Mouse (Mus musculus) midbrain, postnatal 0 days (tissue): ENCODE measurements at regions not wholly inside any gene's neighbourhood (a gene's known extent, or its start where the extent isn't known, plus 50 kb on each side); places are given as distances from the start of the nearest gene placed in this dataset.

Experiments used
- ATAC-seq: fragments of 200-750 bp; cut with Nextera tagmentation; 2 replicates; pipeline ENCODE4 v1.8.0; 2017; ENCODE audit warnings: moderate number of reproducible peaks, mild to moderate bottlenecking, moderate TSS enrichment, moderate library complexity; ENCODE audit not compliant: low FRiP score
- DNase-seq: peaks from one replicate; pipeline ENCODE4 v3.0.0-alpha.2; 2015; ENCODE audit warnings: low spot score
- H3K27ac ChIP-seq: fragments of 300-500 bp; sonication (generic); 2 replicates; pipeline ENCODE4 v1.5.1; 2014; ENCODE audit warnings: low read depth, mild to moderate bottlenecking, low read length, mixed read lengths
- H3K27me3 ChIP-seq: fragments of 300-500 bp; sonication (generic); 2 replicates; pipeline ENCODE4 v1.6.1; 2014; ENCODE audit warnings: low read length, control low read depth, mixed read lengths; ENCODE audit not compliant: insufficient read depth
- H3K36me3 ChIP-seq: fragments of 300-500 bp; sonication (generic); 2 replicates; pipeline ENCODE4 v1.6.1; 2014; ENCODE audit warnings: low read length, control low read depth, mixed read lengths; ENCODE audit not compliant: insufficient read depth
- H3K4me1 ChIP-seq: fragments of 300-500 bp; sonication (generic); 2 replicates; pipeline ENCODE4 v1.6.1; 2014; ENCODE audit warnings: mild to moderate bottlenecking, control low read depth, antibody characterized with exemption, low read length, mixed read lengths; ENCODE audit not compliant: insufficient read depth
- H3K4me2 ChIP-seq: fragments of 300-500 bp; sonication (generic); 2 replicates; pipeline ENCODE4 v1.6.1; 2014; ENCODE audit warnings: low read depth, mild to moderate bottlenecking, low read length, mixed read lengths; ENCODE audit not compliant: poor library complexity, severe bottlenecking
- H3K4me3 ChIP-seq: fragments of 300-500 bp; sonication (generic); 2 replicates; pipeline ENCODE4 v1.5.1; 2014; ENCODE audit warnings: low read depth, mild to moderate bottlenecking, low read length, moderate library complexity
- H3K9ac ChIP-seq: fragments of 300-500 bp; sonication (generic); replicated peaks from 2 replicates; pipeline ENCODE4 v1.6.1; 2014; ENCODE audit warnings: mild to moderate bottlenecking, low read length, moderate library complexity, mixed read lengths; ENCODE audit not compliant: poor library complexity, severe bottlenecking
- H3K9me3 ChIP-seq: fragments of 300-500 bp; sonication (generic); 2 replicates; pipeline ENCODE4 v1.6.1; 2016; ENCODE audit warnings: low read length, control low read depth
- CTCF ChIP-seq: IDR thresholded peaks from 2 replicates; pipeline ENCODE4 v1.5.1; 2016; ENCODE audit warnings: antibody characterized with exemption, mild to moderate bottlenecking
- WGBS: fragments of 180-500 bp; shearing (Covaris S2); extraction: QIAGEN DNeasy Blood & Tissue Kit; methylation state at CpG from one replicate; pipeline ENCODE4 v1.1.7; 2014; 5-methylcytosine and 5-hydroxymethylcytosine counted together

DNA sequence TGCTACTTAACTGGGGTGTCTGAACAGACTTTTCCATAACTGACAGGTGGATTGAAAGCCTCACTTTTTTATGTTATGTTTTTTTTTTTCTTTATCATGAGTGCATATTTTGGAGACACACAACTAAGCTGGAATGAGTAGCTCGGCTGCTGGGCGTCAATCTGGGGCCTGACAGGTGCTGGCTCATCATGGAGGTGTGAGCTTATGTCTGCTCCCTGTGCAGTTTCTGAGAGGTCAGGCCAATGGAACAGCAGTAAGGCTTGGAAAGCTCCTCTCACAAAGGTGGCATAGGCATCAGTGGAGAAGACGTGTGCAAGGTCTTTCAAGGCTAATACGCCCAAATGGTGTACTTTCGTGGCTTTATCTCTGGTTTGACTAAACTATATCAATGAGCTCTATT, 738.2 kb downstream of the Speer2 start:
- no peaks in the 10 kb centered on the region for H3K36me3 ChIP-seq
- H3K4me3 ChIP-seq, result no peak overlapping the region
- no peaks in the 10 kb centered on the region for H3K9me3 ChIP-seq
- no peak for TF ChIP-seq CTCF
- H3K27me3 ChIP-seq, result no peaks in the 10 kb centered on the region
- no peak overlapping the region for H3K27ac ChIP-seq
- ATAC-seq, result no peak
- no peak for DNase-seq
- no peak overlapping the region for H3K4me2 ChIP-seq
- 95% methylated on average over 5 of the region's 5 CpGs for WGBS
- H3K9ac ChIP-seq, result no peak overlapping the region
- no peaks in the 10 kb centered on the region for H3K4me1 ChIP-seq

DNA sequence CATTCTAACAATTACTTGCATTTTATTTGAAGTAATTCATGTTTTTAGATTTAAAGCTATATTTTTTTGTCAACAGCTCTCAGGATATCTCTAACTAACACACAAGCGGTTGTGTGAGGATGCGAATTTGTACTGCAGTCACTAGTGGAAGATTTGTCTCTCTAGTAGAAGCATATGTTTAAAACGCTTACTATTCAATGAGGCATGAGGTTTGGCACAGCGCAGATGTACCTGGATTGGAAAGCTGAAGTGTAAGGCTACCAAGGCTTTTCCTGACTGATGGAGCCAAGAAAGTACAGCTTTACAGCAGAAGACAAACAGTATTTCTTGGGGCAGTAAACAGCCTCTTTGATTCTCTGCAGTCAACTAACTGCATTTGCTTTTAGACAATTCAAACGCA, 758.2 kb downstream of the Speer2 start:
- no peak overlapping the region for H3K27ac ChIP-seq
- no peak overlapping the region for H3K4me3 ChIP-seq
- H3K27me3 ChIP-seq, result no peaks in the 10 kb centered on the region
- peak; percentile 5 for DNase-seq
- TF ChIP-seq CTCF, result no peak
- no peaks in the 10 kb centered on the region for H3K9me3 ChIP-seq
- 95% methylated on average over 5 of the region's 5 CpGs for WGBS
- no peaks in the 10 kb centered on the region for H3K36me3 ChIP-seq
- no peaks in the 10 kb centered on the region for H3K4me1 ChIP-seq
- H3K9ac ChIP-seq, result no peak overlapping the region
- no peak overlapping the region for H3K4me2 ChIP-seq
- no peak for ATAC-seq

DNA sequence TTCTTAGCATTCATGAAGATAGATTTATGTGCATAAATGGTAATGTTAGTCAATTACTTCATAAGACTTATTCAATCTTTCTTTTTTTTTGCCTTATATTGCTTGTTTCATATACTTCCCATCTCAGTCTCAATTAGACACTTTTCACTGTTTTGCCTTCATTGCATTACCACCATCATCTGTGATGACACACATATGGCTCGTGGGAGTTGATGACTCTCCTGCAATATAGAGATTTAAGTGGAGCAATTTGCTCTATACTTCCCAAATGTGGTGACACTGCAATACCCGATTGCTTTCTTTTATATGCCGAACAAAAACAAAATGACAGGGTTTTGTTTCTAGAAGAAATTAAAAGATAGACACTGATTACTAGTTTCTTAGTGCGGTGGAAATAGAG, 770.5 kb downstream of the Speer2 start:
- Histone ChIP-seq H3K4me1 (no peaks in the 10 kb centered on the region), H3K4me2 (no peak overlapping the region), H3K27me3 (no peaks in the 10 kb centered on the region), H3K36me3 (no peaks in the 10 kb centered on the region), H3K4me3 (no peak overlapping the region), H3K9ac (no peak overlapping the region), H3K9me3 (no peaks in the 10 kb centered on the region), H3K27ac (no peak overlapping the region)
- ATAC-seq (no peak), DNase-seq (no peak)
- WGBS, result 91% methylated on average over 4 of the region's 4 CpGs
- TF ChIP-seq CTCF, result no peak

DNA sequence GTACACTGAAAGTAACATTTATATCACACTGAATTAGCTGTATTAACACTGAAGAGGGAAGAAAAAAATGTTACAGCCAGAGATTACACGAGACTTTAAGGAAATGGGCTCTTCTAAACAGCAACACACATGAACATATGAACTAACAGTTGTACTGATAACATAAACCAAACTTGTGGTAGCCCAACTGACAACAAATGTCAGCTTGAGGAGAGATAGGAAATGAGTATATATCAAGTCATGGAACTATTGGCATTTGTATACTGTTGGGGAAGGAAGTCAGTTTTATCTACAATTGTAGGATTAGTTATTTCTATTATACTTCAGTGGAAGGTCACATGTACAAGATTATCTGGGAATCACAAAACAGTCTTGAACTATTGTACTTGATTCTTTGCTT, 812.4 kb downstream of the Speer2 start:
- no peak for ATAC-seq
- Histone ChIP-seq H3K4me1 (no peaks in the 10 kb centered on the region), H3K27me3 (no peaks in the 10 kb centered on the region), H3K9me3 (no peaks in the 10 kb centered on the region), H3K4me3 (no peak overlapping the region), H3K36me3 (no peaks in the 10 kb centered on the region), H3K4me2 (no peak overlapping the region), H3K27ac (no peak overlapping the region), H3K9ac (no peak overlapping the region)
- 54% methylated on average over 1 of the region's 1 CpGs for WGBS
- no peak for TF ChIP-seq CTCF
- DNase-seq, result no peak
